Mouse (Mus musculus): ENCODE measurements at regions not wholly inside any gene's neighbourhood (a gene's known extent, or its start where the extent isn't known, plus 50 kb on each side); places are given as distances from the start of the nearest gene placed in this dataset.

- H3K4me2 ChIP-seq, result peak overlapping the region; percentile 24
- H3K9me3 ChIP-seq (replicated peaks), result no peaks in the 10 kb centered on the region
- H3K9ac ChIP-seq (replicated peaks), result no peak overlapping the region
- WGBS, result 29% methylated on average over 14 of the region's 14 CpGs
- 0 out of 2 replicates have a peak overlapping the region, but pooled peaks have one; percentile 15 for H3K27ac ChIP-seq (replicated peaks)
- H3K27me3 ChIP-seq (replicated peaks), result no peaks in the 10 kb centered on the region
- no peaks in the 10 kb centered on the region for H3K36me3 ChIP-seq
- H3K4me1 ChIP-seq, result 0 out of 2 replicates have a peak, but pooled peaks cover 11% of the 10 kb centered on the region
- ATAC-seq (ENCODE audit: low FRiP score), result peak; percentile 78
- no peak overlapping the region for H3K4me3 ChIP-seq (replicated peaks)
Observed at GRCm38 (mm10) chr17:64200092-64200877, 131.4 kb downstream of the Pja2 start.

- ATAC-seq (ENCODE audit: low FRiP score), result no peak
Observed at GRCm38 (mm10) chr17:64199241-64199933, 132.3 kb downstream of the Pja2 start.

DNA sequence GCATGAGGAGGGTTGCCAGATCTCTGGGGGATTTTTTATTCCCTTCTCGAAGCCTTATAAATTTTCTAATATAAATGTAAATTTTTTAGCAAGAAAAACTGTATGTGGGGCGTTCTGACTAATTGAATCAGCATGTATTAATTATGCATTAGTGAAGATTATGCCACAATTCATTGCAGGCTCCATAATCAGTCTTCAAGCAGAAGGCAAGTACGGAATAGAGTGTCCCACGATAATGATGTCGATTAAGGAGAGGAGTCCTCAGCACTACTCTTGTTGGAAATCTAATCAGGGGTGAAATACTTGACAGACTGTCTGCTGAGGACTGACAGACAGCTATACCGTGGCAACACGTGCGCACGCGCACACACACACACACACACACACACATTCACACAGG, 135.3 kb downstream of the Pja2 start:
- H3K27me3 ChIP-seq (replicated peaks), result no peaks in the 10 kb centered on the region
- 0 out of 2 replicates have a peak, but pooled peaks cover 11% of the 10 kb centered on the region for H3K4me1 ChIP-seq
- no peaks in the 10 kb centered on the region for H3K9me3 ChIP-seq (replicated peaks)
- ATAC-seq (ENCODE audit: low FRiP score), result no peak
- WGBS, result 69% methylated on average over 10 of the region's 10 CpGs
- H3K4me3 ChIP-seq (replicated peaks), result no peak overlapping the region
- H3K36me3 ChIP-seq, result no peaks in the 10 kb centered on the region
- no peak overlapping the region for H3K27ac ChIP-seq (replicated peaks)
- H3K4me2 ChIP-seq, result no peak overlapping the region
- no peak overlapping the region for H3K9ac ChIP-seq (replicated peaks)

More at GRCm38 (mm10) chr17:64199241-64199933, 132.3 kb downstream of the Pja2 start:
- H3K36me3 ChIP-seq, result no peaks in the 10 kb centered on the region
- no peak overlapping the region for H3K27ac ChIP-seq (replicated peaks)
- no peak overlapping the region for H3K9ac ChIP-seq (replicated peaks)
- H3K4me2 ChIP-seq, result no peak overlapping the region
- no peaks in the 10 kb centered on the region for H3K27me3 ChIP-seq (replicated peaks)
- H3K9me3 ChIP-seq (replicated peaks), result no peaks in the 10 kb centered on the region
- H3K4me3 ChIP-seq (replicated peaks), result no peak overlapping the region
- H3K4me1 ChIP-seq, result 0 out of 2 replicates have a peak, but pooled peaks cover 11% of the 10 kb centered on the region
- 90% methylated on average over 10 of the region's 10 CpGs for WGBS

GRCm38 (mm10) chr17:64193055-64193454, 138.7 kb downstream of the Pja2 start:
- no peak overlapping the region for H3K27ac ChIP-seq (replicated peaks)
- no peak overlapping the region for H3K9ac ChIP-seq (replicated peaks)
- no peaks in the 10 kb centered on the region for H3K9me3 ChIP-seq (replicated peaks)
- no peaks in the 10 kb centered on the region for H3K27me3 ChIP-seq (replicated peaks)
- H3K4me2 ChIP-seq, result no peak overlapping the region
- H3K36me3 ChIP-seq, result no peaks in the 10 kb centered on the region
- no peak for ATAC-seq (ENCODE audit: low FRiP score)
- WGBS, result 97% methylated on average over 6 of the region's 6 CpGs
- no peak overlapping the region for H3K4me3 ChIP-seq (replicated peaks)
- H3K4me1 ChIP-seq, result 0 out of 2 replicates have a peak, but pooled peaks cover 2% of the 10 kb centered on the region
